Mouse (Mus musculus) lung, embryonic 16.5 days (tissue): Measurements from ENCODE around the gene Dnah7a. TPM values are rescaled to one million over a fixed set of nuclear protein-coding genes. Genes with fewer than 3 reads are reported as not detected.
"Not testable (repeated sequence)": the region's sequence is repeated elsewhere in the genome, so short reads cannot be mapped to it uniquely, and the experiment has no call there.

Source experiments
- ATAC-seq: fragments of 200-750 bp; cut with Nextera tagmentation; 2 replicates; pipeline ENCODE4 v1.8.0; 2017; ENCODE audit warnings: low read depth, mild to moderate bottlenecking, moderate library complexity
- H3K27ac ChIP-seq: fragments of 300-500 bp; sonication (generic); 2 replicates; pipeline ENCODE4 v1.5.1; 2014; ENCODE audit warnings: mild to moderate bottlenecking, control low read depth, low read length
- H3K27me3 ChIP-seq: fragments of 300-500 bp; sonication (generic); 2 replicates; pipeline ENCODE4 v1.6.1; 2014; ENCODE audit warnings: low read depth, low read length, mixed read lengths; ENCODE audit not compliant: control insufficient read depth, insufficient read depth
- H3K36me3 ChIP-seq: fragments of 300-500 bp; sonication (generic); 2 replicates; pipeline ENCODE4 v1.6.1; 2014; ENCODE audit warnings: low read length; ENCODE audit not compliant: control insufficient read depth, insufficient read depth
- H3K4me1 ChIP-seq: fragments of 300-500 bp; sonication (generic); replicated peaks from 2 replicates; pipeline ENCODE4 v1.6.1; 2014; ENCODE audit warnings: low read length, mixed read lengths; ENCODE audit not compliant: control insufficient read depth, insufficient read depth
- H3K4me2 ChIP-seq: fragments of 300-500 bp; sonication (generic); 2 replicates; pipeline ENCODE4 v1.6.1; 2014; ENCODE audit warnings: low read depth, low read length, control low read depth
- H3K4me3 ChIP-seq: fragments of 300-500 bp; sonication (generic); 2 replicates; pipeline ENCODE4 v1.5.1; 2014; ENCODE audit warnings: mild to moderate bottlenecking, low read length, control low read depth
- H3K9ac ChIP-seq: fragments of 300-500 bp; sonication (generic); 2 replicates; pipeline ENCODE4 v1.6.1; 2014; ENCODE audit warnings: low read length, control low read depth
- H3K9me3 ChIP-seq: fragments of 300-500 bp; sonication (generic); 2 replicates; pipeline ENCODE4 v1.6.1; 2016; ENCODE audit warnings: low read length; ENCODE audit not compliant: control insufficient read depth
- WGBS: fragments of 180-500 bp; shearing (Covaris S2); extraction: QIAGEN DNeasy Blood & Tissue Kit; methylation state at CpG from one replicate; pipeline ENCODE4 v1.1.7; 2014; 5-methylcytosine and 5-hydroxymethylcytosine counted together
- polyA plus RNA-seq: library from polyadenylated mRNA; unstranded; fragments of >200 nt; fragmentation: Nextera tagmentation; extraction: Ambion mirVana; gene quantifications from 2 replicates; pipeline ENCODE4 v1.2.1, GENCODE M21; 2015

Dnah7a gene
- polyA plus RNA-seq, 1 experiment from 2014 or later, result 1.4 TPM

DNA sequence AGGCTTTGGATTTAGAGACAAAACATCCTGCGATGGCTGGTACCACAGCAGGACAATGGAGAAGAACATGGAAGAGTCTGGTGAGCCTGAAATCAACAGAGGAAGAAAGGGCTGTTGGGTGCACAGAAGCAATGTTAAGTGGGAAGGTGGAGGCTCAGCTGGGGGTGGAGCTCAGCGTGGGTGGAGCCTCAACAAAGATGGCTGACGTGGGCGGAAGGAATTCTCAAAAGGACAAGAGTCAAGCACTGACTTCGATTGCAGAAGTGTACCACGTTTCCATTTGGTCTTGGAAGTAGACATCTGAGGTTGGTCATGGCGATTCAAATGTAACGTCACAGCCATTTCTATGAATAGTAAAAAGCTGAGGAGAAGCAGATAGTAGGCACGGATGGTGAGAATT is 4.5 kb upstream of the Dnah7a start:
- 88% methylated on average over 9 of the region's 9 CpGs for WGBS
- no peaks in the 10 kb centered on the region for H3K9me3 ChIP-seq
- H3K4me2 ChIP-seq, result no peak overlapping the region

DNA sequence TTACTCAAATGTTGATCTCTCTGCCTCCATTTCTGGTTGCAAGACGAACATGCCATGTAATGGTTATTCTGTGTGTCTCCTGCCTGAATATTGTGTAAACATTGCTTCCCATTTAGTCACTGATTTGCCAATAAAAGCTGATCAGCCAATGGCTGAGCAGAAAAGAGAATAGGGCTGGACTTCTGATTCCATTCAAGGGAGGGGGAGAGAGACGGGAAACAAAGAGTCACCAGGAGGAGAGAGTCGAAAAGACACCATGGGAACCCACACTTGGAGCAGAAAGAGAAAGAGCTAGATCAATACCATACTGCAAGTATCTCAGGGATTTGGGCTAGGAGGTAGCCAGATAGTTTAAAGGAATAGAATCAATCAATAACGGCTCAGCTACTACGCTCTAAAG is 3.0 kb upstream of the Dnah7a start:
- 75% methylated on average over 5 of the region's 5 CpGs for WGBS
- not testable (repeated sequence) for H3K36me3 ChIP-seq, H3K9me3 ChIP-seq, H3K9ac ChIP-seq, H3K4me1 ChIP-seq, H3K27me3 ChIP-seq, ATAC-seq, H3K27ac ChIP-seq, H3K4me3 ChIP-seq, H3K4me2 ChIP-seq

More for the DNA sequence above, 4.5 kb upstream of the Dnah7a start:
- ATAC-seq, result no peak
- Histone ChIP-seq H3K27ac (no peak overlapping the region), H3K9ac (no peak overlapping the region), H3K36me3 (no peaks in the 10 kb centered on the region), H3K4me1 (no peaks in the 10 kb centered on the region), H3K27me3 (no peaks in the 10 kb centered on the region), H3K4me3 (no peak overlapping the region)

DNA sequence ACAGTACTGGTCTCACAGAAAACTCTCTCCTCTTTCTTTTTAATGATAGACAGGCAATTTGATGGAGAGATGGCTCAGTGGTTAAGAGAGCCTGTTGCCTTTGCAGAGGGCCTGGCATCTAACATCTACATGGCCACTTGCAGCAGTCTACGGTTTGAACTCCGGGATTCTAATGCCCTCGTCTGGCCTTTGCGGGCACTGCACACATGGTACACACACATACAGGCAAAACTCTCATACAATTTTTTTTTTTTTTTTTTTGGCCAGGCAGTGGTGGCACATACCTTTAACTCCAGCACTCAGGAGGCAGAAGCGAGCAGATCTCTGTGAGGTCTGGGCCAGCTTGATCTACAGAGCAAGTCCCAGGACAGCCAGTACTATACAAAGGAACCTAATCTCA is 2.4 kb downstream of the Dnah7a start:
- no peak for ATAC-seq
- no peak overlapping the region for H3K27ac ChIP-seq

DNA sequence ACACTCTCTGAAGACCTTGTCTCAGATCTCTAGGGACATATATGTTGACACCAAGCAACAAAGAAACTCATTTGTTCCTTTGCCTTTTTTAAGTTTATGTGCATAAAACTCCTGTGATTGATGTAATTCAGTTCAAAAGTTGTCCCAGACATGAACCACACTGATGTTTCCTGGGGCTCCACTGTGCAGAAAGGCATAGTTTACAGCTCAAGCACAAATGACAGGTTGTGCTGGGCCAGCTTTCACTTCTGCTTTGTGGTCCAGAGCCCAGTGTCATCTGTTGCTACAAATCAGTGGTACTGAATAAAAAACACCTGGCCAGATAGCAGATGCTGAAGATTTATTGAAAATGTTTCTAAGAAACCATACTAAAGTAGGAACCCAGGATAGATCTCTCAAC is 42.3 kb downstream of the Dnah7a start:
- H3K9me3 ChIP-seq, ATAC-seq, H3K27me3 ChIP-seq, H3K9ac ChIP-seq, H3K4me1 ChIP-seq, H3K27ac ChIP-seq, H3K4me2 ChIP-seq, H3K36me3 ChIP-seq, H3K4me3 ChIP-seq: not testable (repeated sequence)

More for the DNA sequence above, 2.4 kb downstream of the Dnah7a start:
- WGBS, result 79% methylated on average over 5 of the region's 5 CpGs
- Histone ChIP-seq H3K4me3 (no peak overlapping the region), H3K4me1 (no peaks in the 10 kb centered on the region), H3K36me3 (no peaks in the 10 kb centered on the region), H3K4me2 (no peak overlapping the region), H3K27me3 (no peaks in the 10 kb centered on the region), H3K9me3 (no peaks in the 10 kb centered on the region), H3K9ac (no peak overlapping the region)

DNA sequence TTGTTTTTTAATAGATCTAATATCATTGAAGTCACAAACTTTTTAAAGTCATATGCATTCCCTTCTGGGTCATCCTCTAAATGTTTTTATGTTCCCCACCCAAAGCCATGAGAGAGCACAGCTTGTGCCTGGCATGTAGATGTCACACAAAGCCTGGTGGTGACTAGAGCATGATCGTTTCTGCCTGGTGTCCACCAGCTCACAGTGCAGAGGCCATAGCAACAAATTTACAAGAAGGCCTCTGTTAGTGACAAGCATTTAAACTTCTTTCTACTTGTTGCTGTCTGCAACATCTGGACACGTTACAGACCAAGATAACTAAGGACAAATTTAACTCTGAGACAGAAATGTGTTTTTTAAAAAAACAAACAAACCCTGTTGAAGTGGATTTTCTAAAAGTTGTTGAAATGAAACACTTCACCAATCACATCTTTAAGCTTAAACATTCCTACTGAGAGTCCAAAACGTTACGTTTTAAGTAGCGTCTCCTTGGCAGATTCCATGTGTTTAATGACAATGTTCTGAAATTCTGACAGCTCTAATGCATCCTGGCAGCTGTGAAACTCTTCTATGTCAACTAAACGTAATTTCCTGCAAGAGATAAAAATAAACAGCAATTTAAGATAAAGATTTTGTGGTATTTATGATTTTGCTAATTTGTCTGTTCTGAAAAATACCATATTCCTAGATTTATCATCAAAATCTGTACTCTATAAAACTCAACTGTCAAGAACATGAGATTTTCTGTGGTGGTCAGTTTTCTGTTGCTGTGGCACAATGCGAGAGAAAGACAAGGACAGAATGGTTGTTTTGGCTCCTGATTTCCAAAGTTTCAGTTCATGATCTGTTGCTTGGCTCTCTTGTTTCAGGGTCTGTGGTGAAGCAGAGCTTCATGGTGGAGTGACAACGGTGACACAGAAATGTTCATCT is 66.5 kb downstream of the Dnah7a start:
- Histone ChIP-seq H3K9ac (no peak overlapping the region), H3K36me3 (no peaks in the 10 kb centered on the region), H3K27me3 (no peaks in the 10 kb centered on the region), H3K27ac (peak overlapping the region; percentile 52), H3K9me3 (no peaks in the 10 kb centered on the region), H3K4me2 (no peak overlapping the region), H3K4me3 (no peak overlapping the region), H3K4me1 (no peaks in the 10 kb centered on the region)
- WGBS, result 22% methylated on average over 8 of the region's 8 CpGs
- ATAC-seq, result peak; percentile 94

DNA sequence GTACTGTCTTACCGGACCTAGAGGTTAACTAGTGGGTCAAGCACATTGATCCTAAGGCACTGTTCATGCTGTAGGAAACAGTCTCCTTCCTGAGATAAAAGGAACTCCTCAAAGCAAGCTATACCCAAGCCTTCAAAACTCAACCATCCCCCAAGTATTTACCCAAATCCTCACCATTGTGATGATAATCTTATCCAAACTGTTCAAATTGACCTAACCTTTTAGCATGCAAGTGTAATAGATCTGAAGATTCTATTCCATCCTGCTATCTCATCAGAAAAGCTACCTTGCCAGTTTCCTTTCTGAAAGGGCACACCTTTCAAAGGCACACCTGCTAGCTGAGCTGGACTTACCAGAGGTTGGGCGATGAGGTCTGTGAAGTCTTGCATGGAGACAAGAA is 70.9 kb downstream of the Dnah7a start:
- not testable (repeated sequence) for H3K4me3 ChIP-seq, H3K4me1 ChIP-seq, H3K9me3 ChIP-seq, H3K9ac ChIP-seq, H3K27me3 ChIP-seq, H3K4me2 ChIP-seq, H3K27ac ChIP-seq, ATAC-seq, H3K36me3 ChIP-seq
- 38% methylated on average over 2 of the region's 2 CpGs for WGBS

DNA sequence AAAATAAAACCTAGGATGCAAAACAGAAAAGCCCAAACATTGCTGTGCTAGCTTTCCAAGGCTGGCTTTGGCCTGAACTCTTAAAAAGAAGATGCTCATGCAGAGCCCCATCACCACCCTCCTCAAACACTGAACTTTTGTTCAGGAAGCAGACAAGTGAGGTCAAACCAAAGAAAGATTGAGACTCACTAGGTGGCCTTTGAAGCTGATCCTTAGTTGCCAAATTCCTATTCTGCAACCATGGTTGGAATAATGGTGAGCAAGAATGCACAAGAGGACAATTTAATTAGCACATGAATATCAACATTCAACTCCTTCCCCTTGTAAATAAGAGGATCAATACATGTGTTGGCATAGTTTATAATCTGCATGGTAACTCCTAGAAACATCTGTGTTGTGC is 74.5 kb downstream of the Dnah7a start:
- not testable (repeated sequence) for H3K27me3 ChIP-seq, H3K4me3 ChIP-seq, H3K9ac ChIP-seq, H3K9me3 ChIP-seq, ATAC-seq, H3K36me3 ChIP-seq, H3K27ac ChIP-seq, H3K4me2 ChIP-seq, H3K4me1 ChIP-seq

DNA sequence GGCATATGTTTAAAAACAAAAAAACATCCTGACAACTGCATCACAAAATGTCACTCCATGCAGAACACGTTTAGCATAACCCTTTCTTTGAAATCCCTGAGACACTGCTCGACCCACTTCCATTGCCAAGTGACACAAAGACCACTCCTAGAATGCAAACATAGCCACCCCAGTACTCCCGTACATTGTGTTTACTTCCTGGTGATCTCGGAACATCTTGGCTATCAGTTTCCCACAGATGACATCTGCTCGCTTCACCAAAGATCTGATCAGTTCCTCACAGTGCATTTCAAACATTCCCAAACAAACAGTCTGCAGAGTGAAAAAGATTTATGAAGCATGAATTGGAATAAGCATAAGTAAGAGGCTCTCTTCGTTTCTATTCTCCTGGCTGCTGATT is 76.6 kb downstream of the Dnah7a start:
- ATAC-seq, result no peak
- Histone ChIP-seq H3K27ac (no peak overlapping the region), H3K9ac (no peak overlapping the region), H3K9me3 (no peaks in the 10 kb centered on the region), H3K4me1 (no peaks in the 10 kb centered on the region), H3K27me3 (no peaks in the 10 kb centered on the region), H3K36me3 (no peaks in the 10 kb centered on the region), H3K4me3 (no peak overlapping the region), H3K4me2 (no peak overlapping the region)
- 13% methylated on average over 6 of the region's 6 CpGs for WGBS

DNA sequence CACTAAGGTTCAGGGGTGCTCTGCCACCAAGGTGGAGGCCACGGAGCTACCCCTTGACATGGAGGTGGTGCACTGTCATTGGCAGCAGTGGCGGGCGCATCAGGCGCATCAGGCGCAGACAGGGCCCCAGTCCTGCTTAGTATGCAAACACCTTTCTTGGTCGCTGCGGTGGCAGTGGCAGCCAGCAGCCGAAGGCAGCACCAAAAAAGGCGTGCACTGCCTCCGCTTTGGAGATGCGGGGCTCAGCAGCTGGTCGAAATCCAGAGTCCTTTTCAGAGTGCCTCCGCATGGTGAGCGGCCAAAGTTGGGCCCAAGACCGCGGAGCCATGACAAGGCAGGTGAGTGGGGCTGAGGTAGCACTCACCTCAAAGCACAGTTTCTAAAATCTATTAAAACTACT is 93.1 kb downstream of the Dnah7a start:
- Histone ChIP-seq H3K36me3 (no peaks in the 10 kb centered on the region), H3K4me3 (no peak overlapping the region), H3K9ac (no peak overlapping the region), H3K4me1 (no peaks in the 10 kb centered on the region), H3K27me3 (no peaks in the 10 kb centered on the region), H3K27ac (no peak overlapping the region), H3K4me2 (no peak overlapping the region), H3K9me3 (peaks cover 6% of the 10 kb centered on the region; the same call in 1 of the 2 replicates)
- ATAC-seq, result no peak
- WGBS, result 89% methylated on average over 16 of the region's 16 CpGs
